Mouse (Mus musculus) T-helper 1 cell (primary cell): ENCODE results near the gene Adcy7.

ENCODE experiments used
- in situ Hi-C: fragments of 300-600 bp; cut with MboI, MseI; formaldehyde crosslinking; loops from one replicate; pipeline ENCODE4 v1.15.1; 2025; ENCODE audit warnings: high pct_unique_total_duplicates

Adcy7 gene

DNA sequence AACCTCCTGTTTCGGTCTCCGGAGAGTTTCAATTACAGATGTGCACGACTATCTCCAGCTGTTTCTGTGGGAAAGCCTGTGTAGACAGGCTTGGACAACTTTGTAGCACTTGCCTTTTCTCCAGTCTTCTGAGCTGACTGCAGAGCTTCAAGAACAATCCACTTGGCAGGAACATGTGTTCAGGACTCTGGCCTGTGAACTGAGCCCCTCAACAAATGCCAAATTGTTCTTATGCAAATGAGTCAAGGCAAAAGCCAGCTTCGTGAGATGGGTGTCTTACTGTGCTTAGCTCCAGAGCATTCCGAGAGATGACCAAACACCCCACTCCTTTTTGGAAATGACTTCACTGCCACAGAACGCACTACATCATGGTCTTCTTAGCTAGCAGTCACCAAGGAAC lies 56.5 kb downstream of the Adcy7 start:
- in situ Hi-C loops, result no loop called here

- in situ Hi-C loops, result no loop called here
Observed at GRCm38 (mm10) chr8:88330816-88331215, 58.6 kb downstream of the Adcy7 start.

GRCm38 (mm10) chr8:88334384-88334783 lies 62.2 kb downstream of the Adcy7 start:
- in situ Hi-C loops, result no loop called here

DNA sequence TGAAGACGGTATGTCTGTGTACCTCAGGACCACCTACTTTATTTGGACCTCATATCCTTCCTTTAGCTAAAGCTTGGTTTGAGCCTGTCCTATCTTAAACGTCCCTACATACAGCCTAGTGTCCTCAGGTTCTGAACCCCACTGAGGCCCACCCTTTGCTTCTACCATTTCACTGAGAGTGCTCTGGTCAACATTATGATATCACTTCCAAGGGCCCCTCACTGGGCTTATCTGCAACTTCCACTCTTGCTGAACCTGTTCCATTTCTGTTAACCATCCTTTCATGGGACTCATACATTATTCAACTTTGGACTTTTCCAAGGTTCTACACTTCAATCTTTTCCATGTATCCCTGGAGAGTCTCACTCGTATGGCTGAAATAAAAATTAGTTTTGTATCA lies 62.8 kb downstream of the Adcy7 start:
- in situ Hi-C loops, result no loop called here

DNA sequence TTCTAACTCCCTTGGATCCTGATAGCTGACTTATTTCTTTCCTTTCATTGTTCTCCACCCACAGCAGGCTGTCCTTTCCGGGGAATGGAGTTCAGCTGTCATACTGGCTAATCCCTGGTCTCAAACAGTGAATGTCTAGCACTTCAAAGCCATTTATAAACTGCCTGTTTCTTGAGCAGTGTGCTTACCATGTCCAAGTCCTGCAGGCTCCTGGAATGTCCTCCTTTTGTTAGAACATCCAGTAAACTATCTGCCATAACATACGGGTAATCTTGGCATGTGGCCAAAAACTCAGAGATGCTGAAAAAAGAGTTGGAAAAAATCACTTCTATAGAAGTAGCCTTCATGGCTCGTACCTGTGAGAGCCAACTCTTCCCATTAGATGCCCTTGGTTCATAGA lies 67.0 kb downstream of the Adcy7 start:
- in situ Hi-C loops, result no loop called here

GRCm38 (mm10) chr8:88339887-88340695 lies 67.9 kb downstream of the Adcy7 start:
- in situ Hi-C loops, result no loop called here

DNA sequence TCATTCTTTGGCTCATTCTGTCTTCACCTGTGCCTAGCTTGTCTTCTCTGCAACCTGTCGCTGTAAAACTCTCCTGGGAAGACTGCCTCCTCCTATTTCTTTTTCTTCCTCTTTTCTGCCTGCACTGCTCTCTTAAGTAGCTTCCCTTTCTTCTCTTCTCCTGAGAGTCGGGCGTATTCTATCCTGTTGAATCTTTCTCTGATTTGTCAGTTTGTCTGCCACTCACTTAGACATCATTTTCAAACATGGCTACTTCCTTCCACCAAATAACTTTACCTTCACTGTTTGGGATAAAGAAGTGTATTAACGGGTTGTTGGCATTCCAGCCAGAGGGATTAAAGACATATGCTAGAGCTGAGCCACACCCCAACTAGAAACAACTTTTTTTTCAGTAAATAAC lies 69.8 kb downstream of the Adcy7 start:
- in situ Hi-C loops, result no loop called here

- in situ Hi-C loops, result no loop called here
Observed at GRCm38 (mm10) chr8:88349046-88349445, 76.8 kb downstream of the Adcy7 start.

GRCm38 (mm10) chr8:88357226-88357933 lies 85.2 kb downstream of the Adcy7 start:
- in situ Hi-C loops, result loop anchor here (5.0 kb wide), 1 partner anchor 85 kb away; the partner anchor contains the start of gene Adcy7

DNA sequence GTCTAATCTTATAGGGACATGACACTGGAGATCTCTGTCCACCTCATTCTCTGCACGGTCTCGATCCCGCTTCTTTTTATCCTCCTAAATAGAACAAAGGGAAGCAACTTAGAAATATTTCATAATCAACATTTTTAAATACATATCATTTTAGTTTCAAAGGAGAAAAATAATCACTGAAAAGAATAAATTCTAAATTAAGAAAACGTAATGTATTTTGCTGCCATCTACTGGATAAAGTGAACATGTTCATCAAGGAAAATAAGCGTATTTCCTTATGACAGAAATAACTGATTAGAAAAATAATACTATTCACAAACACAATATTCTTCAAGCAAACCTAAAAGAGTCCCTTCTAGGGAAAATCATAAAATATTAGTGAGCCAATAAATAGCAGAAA lies 85.7 kb downstream of the Adcy7 start:
- in situ Hi-C loops, result loop anchor here (5.0 kb wide), 1 partner anchor 86 kb away; the partner anchor contains the start of gene Adcy7

DNA sequence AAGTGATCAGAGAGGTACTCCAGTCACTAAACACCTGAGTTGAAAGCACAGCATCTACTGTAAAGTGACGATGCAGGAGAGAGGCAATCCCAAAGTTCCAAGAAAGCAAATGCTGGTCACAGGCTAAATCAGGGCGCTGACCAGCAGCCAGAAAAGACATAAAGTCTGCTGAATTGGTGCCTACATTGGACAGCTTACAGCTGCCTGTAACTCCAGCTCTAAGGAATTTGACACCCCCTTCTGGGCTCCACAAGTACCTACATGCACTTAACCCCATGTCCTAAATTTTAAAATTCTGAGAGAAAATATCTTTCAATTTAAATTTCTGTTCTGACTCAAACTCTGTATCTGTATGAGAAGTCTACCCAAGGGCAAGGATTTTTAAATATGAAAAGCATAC lies 87.8 kb downstream of the Adcy7 start:
- in situ Hi-C loops, result loop anchor here (5.0 kb wide), 1 partner anchor 88 kb away; the partner anchor contains the start of gene Adcy7

- in situ Hi-C loops, result no loop called here
Observed at GRCm38 (mm10) chr8:88361044-88361707, 89.0 kb downstream of the Adcy7 start.

DNA sequence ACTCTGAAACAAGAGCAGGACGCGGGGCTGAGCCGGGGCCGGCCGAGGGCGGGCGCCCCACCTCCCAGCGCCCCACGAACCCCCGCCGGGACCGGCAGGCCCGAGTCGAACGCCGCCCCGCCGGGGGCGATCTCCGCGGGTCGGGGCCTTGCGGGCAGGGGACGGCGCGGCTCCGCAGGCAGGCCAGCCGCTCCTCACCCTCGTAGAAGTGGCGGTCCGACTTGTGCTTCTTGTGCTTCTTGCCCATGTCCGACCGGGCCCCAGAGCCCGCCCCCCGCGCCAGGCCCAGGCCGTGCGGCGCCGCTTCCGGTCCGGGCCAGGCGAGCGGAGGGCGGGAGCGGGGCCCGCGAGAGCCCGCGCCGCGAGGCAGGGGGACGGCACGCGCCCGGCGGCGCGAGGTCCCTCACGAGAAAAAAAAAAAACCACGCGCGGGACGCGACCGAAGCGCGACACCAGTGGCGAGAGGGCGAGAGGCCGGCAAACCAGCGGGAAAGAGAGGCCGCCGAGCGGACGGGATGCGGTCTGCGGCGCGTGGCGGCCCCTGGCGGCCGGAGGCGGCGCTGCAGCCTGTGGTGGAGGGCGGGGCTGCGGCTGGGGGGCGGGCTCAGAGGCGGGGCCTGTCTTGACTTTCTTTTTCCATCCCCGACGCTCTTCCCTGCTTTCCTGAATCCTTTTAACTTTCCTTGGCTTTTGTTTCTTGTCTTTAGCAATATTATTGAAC lies 89.7 kb downstream of the Adcy7 start, which contains the start of gene Brd7:
Gene Brd7 (minus strand): TSS at position 487 of the 721 bp plus-strand sequence.
- in situ Hi-C loops, result no loop called here

DNA sequence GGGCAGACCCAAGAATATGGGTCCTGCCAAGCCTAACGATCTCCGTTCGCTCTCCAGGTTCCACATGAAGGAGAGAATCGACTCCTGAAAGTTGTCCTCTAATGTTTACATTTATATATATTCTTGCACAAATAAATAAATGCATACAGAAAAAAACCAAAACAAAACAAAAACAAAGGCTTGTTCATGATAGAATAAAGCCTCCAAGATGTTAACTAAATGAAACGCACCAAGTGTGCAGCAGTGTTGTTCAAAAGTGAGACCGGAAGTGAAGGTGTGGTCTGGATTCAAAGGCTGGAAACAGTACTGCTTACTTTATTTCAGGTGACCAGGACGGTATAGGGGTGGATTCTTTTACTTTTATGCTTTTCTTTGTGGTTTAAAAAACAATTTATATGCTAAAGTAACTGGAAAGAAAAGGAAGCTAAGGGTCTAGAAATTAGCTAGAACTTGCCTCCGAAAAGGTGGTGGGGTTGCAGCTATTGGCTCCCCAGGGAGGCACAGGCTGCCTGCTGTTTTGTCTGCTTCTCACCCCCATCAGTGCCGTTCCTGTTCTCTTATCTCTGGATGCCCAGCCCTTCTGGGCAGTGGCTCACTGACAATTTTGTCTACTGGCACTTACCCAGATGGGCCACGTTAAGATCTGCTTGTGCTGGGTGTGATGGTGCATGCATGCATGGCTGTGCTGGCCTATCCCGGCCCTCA lies 90.4 kb downstream of the Adcy7 start:
- in situ Hi-C loops, result no loop called here

GRCm38 (mm10) chr8:88369221-88369620 lies 97.0 kb downstream of the Adcy7 start:
- in situ Hi-C loops, result no loop called here

GRCm38 (mm10) chr8:88369805-88370204 lies 97.6 kb downstream of the Adcy7 start:
- in situ Hi-C loops, result no loop called here

- in situ Hi-C loops, result no loop called here
Observed at GRCm38 (mm10) chr8:88371522-88371921, 99.3 kb downstream of the Adcy7 start.

DNA sequence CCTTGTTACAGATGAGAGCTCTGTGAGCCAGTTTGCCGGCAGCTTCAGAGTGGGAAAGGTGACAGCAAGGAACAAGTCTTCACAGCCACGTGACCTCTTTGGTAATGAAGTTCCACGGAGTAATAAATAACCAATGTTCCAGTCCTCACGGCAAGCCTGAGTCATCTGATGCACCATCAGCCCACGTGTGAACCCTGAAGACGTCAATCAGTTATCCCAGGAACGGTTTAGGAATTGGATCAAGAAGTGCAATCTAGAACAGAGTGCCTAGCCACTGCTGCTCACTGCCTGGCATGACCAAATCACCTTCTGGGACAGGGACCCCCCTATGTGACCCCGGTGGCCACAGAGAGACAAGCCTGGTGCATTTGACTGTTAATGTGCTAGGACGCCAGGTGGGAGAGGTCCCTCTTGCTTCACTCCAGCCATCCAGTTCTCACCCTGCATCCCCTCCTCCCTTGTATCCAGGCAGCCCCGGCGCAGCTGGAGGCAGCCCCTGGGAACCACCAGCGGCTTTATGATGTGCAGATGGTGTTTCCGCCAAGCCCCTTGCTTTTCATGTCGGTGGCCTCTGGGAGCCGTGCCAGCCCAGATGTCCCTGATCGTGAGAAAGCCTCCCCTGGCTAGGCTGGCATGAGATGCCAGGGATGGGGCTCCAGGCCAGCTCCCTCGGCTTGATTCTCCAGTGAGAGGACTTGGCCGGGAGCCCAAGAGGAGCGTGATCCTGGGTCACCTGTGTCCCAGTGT lies 104.8 kb downstream of the Adcy7 start:
- in situ Hi-C loops, result loop anchor here (5.0 kb wide), 1 partner anchor 75 kb away; no protein-coding TSS in a partner anchor
